Mouse (Mus musculus) midbrain, embryonic 11.5 days (tissue): ENCODE measurements around the gene Scube1. TPM values are rescaled to one million over a fixed set of nuclear protein-coding genes. Genes with fewer than 3 reads are reported as not detected.
A peak's percentile ranks its signal among the peaks of the same experiment; 100 is the strongest.

Experiments used
- ATAC-seq: fragments of 200-750 bp; cut with Nextera tagmentation; 2 replicates; pipeline ENCODE4 v1.8.0; 2017; ENCODE audit warnings: moderate TSS enrichment, moderate library complexity; ENCODE audit not compliant: low FRiP score
- DNase-seq: peaks from one replicate; pipeline ENCODE4 v3.0.0; 2015; ENCODE audit warnings: low spot score; ENCODE audit errors: missing footprints
- H3K27ac ChIP-seq: fragments of 300-500 bp; sonication (generic); 2 replicates; pipeline ENCODE4 v1.5.1; 2014; ENCODE audit warnings: low read depth, low read length
- H3K27me3 ChIP-seq: fragments of 300-500 bp; sonication (generic); 2 replicates; pipeline ENCODE4 v1.6.1; 2014; ENCODE audit warnings: mild to moderate bottlenecking, low read length, moderate library complexity, mixed read lengths; ENCODE audit not compliant: control insufficient read depth, insufficient read depth
- H3K36me3 ChIP-seq: fragments of 300-500 bp; sonication (generic); 2 replicates; pipeline ENCODE4 v1.6.1; 2014; ENCODE audit warnings: mild to moderate bottlenecking, low read length, moderate library complexity, mixed read lengths; ENCODE audit not compliant: control insufficient read depth, insufficient read depth
- H3K4me1 ChIP-seq: fragments of 300-500 bp; sonication (generic); 2 replicates; pipeline ENCODE4 v1.6.1; 2014; ENCODE audit warnings: low read length; ENCODE audit not compliant: control insufficient read depth, insufficient read depth
- H3K4me2 ChIP-seq: fragments of 300-500 bp; sonication (generic); 2 replicates; pipeline ENCODE4 v1.6.1; 2014; ENCODE audit warnings: mild to moderate bottlenecking, moderate library complexity
- H3K4me3 ChIP-seq: fragments of 300-500 bp; sonication (generic); 2 replicates; pipeline ENCODE4 v1.5.1; 2014; ENCODE audit warnings: low read depth, low read length
- H3K9ac ChIP-seq: fragments of 300-500 bp; sonication (generic); 2 replicates; pipeline ENCODE4 v1.6.1; 2014; ENCODE audit warnings: low read length
- H3K9me3 ChIP-seq: fragments of 300-500 bp; sonication (generic); 2 replicates; pipeline ENCODE4 v1.6.1; 2016; ENCODE audit warnings: low read length; ENCODE audit not compliant: control insufficient read depth
- WGBS: fragments of 180-500 bp; shearing (Covaris S2); extraction: QIAGEN DNeasy Blood & Tissue Kit; methylation state at CpG from one replicate; pipeline ENCODE4 v1.1.7; 2014; 5-methylcytosine and 5-hydroxymethylcytosine counted together
- polyA plus RNA-seq: library from polyadenylated mRNA; unstranded; fragments of >200 nt; fragmentation: Nextera tagmentation; extraction: Ambion mirVana; gene quantifications from 2 replicates; pipeline ENCODE4 v1.2.1, GENCODE M21; 2014

Gene Scube1
- polyA plus RNA-seq, 1 experiment from 2014 or later = 31.4 TPM

- Histone ChIP-seq H3K9ac (peak overlapping the region; percentile 22), H3K4me2 (peak overlapping the region; percentile 12; the same call in 1 of the 2 replicates), H3K9me3 (peaks cover 3% of the 10 kb centered on the region; the same call in 1 of the 2 replicates), H3K27ac (peak overlapping the region; percentile 23), H3K27me3 (0 out of 2 replicates have a peak, but pooled peaks cover 5% of the 10 kb centered on the region), H3K4me3 (no peak overlapping the region), H3K4me1 (peaks cover 42% of the 10 kb centered on the region), H3K36me3 (peaks cover 8% of the 10 kb centered on the region; the same call in 1 of the 2 replicates)
- peak; percentile 92 for DNase-seq
- peak; percentile 62; the same call in 1 of the 2 replicates for ATAC-seq
- 10% methylated on average over 20 of the region's 20 CpGs for WGBS
Measured at GRCm38 (mm10) chr15:83699132-83699833, 25.5 kb downstream of the Scube1 start.

GRCm38 (mm10) chr15:83696681-83697381 is 28.0 kb downstream of the Scube1 start:
- Histone ChIP-seq H3K4me3 (no peak overlapping the region), H3K4me2 (no peak overlapping the region), H3K9ac (no peak overlapping the region), H3K27ac (no peak overlapping the region), H3K9me3 (no peaks in the 10 kb centered on the region), H3K27me3 (0 out of 2 replicates have a peak, but pooled peaks cover 5% of the 10 kb centered on the region), H3K36me3 (no peaks in the 10 kb centered on the region), H3K4me1 (peaks cover 42% of the 10 kb centered on the region)
- no peak for DNase-seq
- no peak for ATAC-seq
- WGBS = 70% methylated on average over 14 of the region's 14 CpGs

GRCm38 (mm10) chr15:83695159-83695558 is 29.7 kb downstream of the Scube1 start:
- Histone ChIP-seq H3K27ac (no peak overlapping the region), H3K9ac (no peak overlapping the region), H3K9me3 (no peaks in the 10 kb centered on the region), H3K36me3 (no peaks in the 10 kb centered on the region), H3K4me2 (no peak overlapping the region), H3K4me3 (no peak overlapping the region), H3K4me1 (peaks cover 28% of the 10 kb centered on the region), H3K27me3 (0 out of 2 replicates have a peak, but pooled peaks cover 5% of the 10 kb centered on the region)
- no peak for DNase-seq
- 95% methylated on average over 11 of the region's 11 CpGs for WGBS
- ATAC-seq = no peak

- ATAC-seq (no peak), DNase-seq (no peak)
- 61% methylated on average over 8 of the region's 8 CpGs for WGBS
- Histone ChIP-seq H3K9me3 (no peaks in the 10 kb centered on the region), H3K4me2 (no peak overlapping the region), H3K4me1 (peaks cover 2% of the 10 kb centered on the region; the same call in 1 of the 2 replicates), H3K36me3 (no peaks in the 10 kb centered on the region), H3K9ac (no peak overlapping the region), H3K4me3 (no peak overlapping the region), H3K27ac (no peak overlapping the region), H3K27me3 (no peaks in the 10 kb centered on the region)
Measured at GRCm38 (mm10) chr15:83691901-83692361, 32.9 kb downstream of the Scube1 start.

GRCm38 (mm10) chr15:83689946-83690345 is 34.9 kb downstream of the Scube1 start:
- H3K4me3 ChIP-seq = no peak overlapping the region
- DNase-seq (no peak), ATAC-seq (no peak)
- H3K9ac ChIP-seq = no peak overlapping the region
- H3K36me3 ChIP-seq = no peaks in the 10 kb centered on the region
- no peaks in the 10 kb centered on the region for H3K27me3 ChIP-seq
- no peaks in the 10 kb centered on the region for H3K9me3 ChIP-seq
- peaks cover 5% of the 10 kb centered on the region; the same call in 1 of the 2 replicates for H3K4me1 ChIP-seq
- WGBS = 89% methylated on average over 12 of the region's 12 CpGs
- no peak overlapping the region for H3K27ac ChIP-seq
- no peak overlapping the region for H3K4me2 ChIP-seq

GRCm38 (mm10) chr15:83686601-83687000 is 38.2 kb downstream of the Scube1 start:
- Histone ChIP-seq H3K4me3 (no peak overlapping the region), H3K27ac (no peak overlapping the region), H3K27me3 (no peaks in the 10 kb centered on the region), H3K9ac (no peak overlapping the region), H3K36me3 (no peaks in the 10 kb centered on the region), H3K9me3 (no peaks in the 10 kb centered on the region), H3K4me1 (peaks cover 5% of the 10 kb centered on the region), H3K4me2 (no peak overlapping the region)
- WGBS = 62% methylated on average over 9 of the region's 9 CpGs
- no peak for ATAC-seq
- DNase-seq = no peak

- no peaks in the 10 kb centered on the region for H3K9me3 ChIP-seq
- ATAC-seq = no peak
- 98% methylated on average over 3 of the region's 3 CpGs for WGBS
Measured at GRCm38 (mm10) chr15:83685950-83686349, 38.9 kb downstream of the Scube1 start.

GRCm38 (mm10) chr15:83683051-83683561 is 41.7 kb downstream of the Scube1 start:
- no peak for ATAC-seq
- 63% methylated on average over 15 of the region's 15 CpGs for WGBS
- no peak overlapping the region for H3K27ac ChIP-seq

More at GRCm38 (mm10) chr15:83685950-83686349, 38.9 kb downstream of the Scube1 start:
- Histone ChIP-seq H3K27ac (no peak overlapping the region), H3K4me1 (peaks cover 5% of the 10 kb centered on the region), H3K4me3 (no peak overlapping the region), H3K4me2 (no peak overlapping the region), H3K36me3 (no peaks in the 10 kb centered on the region), H3K9ac (no peak overlapping the region), H3K27me3 (no peaks in the 10 kb centered on the region; the same call in 1 of the 2 replicates)
- DNase-seq = no peak

GRCm38 (mm10) chr15:83680300-83680699 is 44.5 kb downstream of the Scube1 start:
- WGBS = 86% methylated on average over 7 of the region's 7 CpGs

More at GRCm38 (mm10) chr15:83683051-83683561, 41.7 kb downstream of the Scube1 start:
- Histone ChIP-seq H3K4me2 (no peak overlapping the region), H3K4me1 (peaks cover 22% of the 10 kb centered on the region), H3K9ac (no peak overlapping the region), H3K9me3 (no peaks in the 10 kb centered on the region), H3K36me3 (no peaks in the 10 kb centered on the region), H3K27me3 (no peaks in the 10 kb centered on the region; the same call in 1 of the 2 replicates), H3K4me3 (no peak overlapping the region)
- no peak for DNase-seq

More at GRCm38 (mm10) chr15:83680300-83680699, 44.5 kb downstream of the Scube1 start:
- Histone ChIP-seq H3K9ac (no peak overlapping the region), H3K9me3 (no peaks in the 10 kb centered on the region), H3K4me1 (peaks cover 22% of the 10 kb centered on the region), H3K36me3 (no peaks in the 10 kb centered on the region), H3K27me3 (no peaks in the 10 kb centered on the region; the same call in 1 of the 2 replicates), H3K4me2 (no peak overlapping the region), H3K27ac (no peak overlapping the region), H3K4me3 (no peak overlapping the region)
- no peak for DNase-seq
- no peak for ATAC-seq
